Mouse (Mus musculus): ENCODE results near the gene Rasgrp1. TPM values are rescaled to one million over a fixed set of nuclear protein-coding genes. Genes with fewer than 3 reads are reported as not detected.
A peak's percentile ranks its signal among the peaks of the same experiment; 100 is the strongest.

Gene Rasgrp1
- polyA plus RNA-seq, 1 experiment, result 191 TPM

DNA sequence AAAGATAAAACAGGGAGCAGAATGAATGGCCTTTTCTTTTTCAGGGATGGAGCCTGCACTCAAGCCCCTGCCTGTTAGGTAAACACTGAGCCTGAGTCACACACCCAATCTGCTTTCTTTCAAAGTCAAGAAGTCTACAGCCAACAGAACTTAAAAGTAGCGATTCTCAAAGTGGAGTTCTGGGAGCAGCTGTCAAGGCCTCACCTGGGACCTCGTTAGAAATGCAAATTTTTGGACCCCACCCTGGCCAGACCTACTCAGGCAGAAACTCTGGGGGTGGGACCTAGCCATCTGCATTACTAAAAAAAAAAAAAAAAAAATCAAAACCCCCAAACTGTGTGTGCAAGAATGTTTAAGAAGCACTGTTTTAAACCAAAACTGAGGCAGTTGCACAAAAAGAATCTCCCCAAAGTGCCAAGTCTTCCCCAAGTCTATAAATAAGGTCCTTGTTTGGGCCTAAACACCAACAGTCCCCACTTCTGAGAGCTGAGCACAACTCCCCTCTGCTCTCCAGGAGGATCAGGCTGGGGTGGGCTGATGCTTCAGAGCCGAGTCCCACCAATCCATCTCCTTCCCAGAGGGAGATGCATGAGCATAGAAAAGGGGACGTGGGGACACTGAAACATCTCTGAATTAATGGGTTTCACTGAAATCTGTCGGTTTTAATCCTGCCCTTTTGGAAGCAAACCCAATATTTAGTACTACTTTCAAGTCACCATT is 5.7 kb downstream of the Rasgrp1 start:
- no peak for DNase-seq (ENCODE audit: extremely low spot score in 1 of 2, low spot score in 1 of 2)

DNA sequence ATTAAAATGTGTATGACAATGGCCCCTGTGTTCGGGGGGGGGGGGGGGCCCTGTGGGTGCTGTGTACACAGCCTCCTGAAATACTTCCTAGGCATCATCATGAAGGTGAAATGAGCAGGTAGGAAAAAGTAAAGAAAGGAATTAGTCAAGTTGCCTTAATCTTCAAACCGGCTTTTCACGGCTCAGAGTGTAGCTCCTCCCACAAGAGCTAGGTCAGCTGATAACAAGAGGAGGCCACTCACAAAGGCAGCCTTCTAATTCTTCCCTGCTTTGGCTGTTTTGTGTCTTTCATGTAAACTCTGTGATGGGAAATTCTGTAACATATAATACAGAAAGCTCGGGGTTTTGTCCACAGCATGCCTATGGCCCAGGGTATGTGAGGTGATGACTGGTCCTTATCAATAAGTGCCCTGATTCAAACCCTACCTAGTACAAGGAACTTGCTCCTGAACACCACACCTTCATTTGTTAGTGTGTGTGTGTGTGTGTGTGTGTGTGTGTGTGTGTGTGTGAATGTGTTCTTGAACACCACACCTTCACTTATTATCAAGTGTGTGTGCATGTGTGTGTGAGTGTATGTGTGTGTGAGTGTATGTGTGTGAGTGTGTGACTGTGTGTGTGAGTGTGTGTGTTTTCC is 7.1 kb downstream of the Rasgrp1 start:
- no peak for DNase-seq (ENCODE audit: extremely low spot score in 1 of 2, low spot score in 1 of 2)

DNA sequence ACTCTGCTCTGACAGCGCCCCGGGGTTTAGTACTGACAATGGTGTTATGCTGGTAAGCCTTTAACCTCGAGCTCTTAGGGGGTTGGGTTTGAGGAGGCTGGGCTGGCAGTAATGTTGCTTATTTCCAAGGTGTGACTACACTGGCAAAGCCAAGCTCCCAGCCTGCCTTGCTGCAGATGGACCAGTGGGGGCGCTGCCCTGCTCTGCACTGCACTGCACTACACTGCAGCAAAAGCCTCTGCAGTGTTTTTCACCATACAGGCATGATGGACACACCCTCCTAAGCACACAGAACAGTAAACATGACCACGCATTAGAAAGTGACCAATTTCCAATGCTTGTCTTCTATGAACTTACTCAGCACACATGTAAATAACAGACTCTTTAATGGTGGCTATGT is 11.2 kb downstream of the Rasgrp1 start:
- no peak for DNase-seq (ENCODE audit: extremely low spot score in 1 of 2, low spot score in 1 of 2)

DNA sequence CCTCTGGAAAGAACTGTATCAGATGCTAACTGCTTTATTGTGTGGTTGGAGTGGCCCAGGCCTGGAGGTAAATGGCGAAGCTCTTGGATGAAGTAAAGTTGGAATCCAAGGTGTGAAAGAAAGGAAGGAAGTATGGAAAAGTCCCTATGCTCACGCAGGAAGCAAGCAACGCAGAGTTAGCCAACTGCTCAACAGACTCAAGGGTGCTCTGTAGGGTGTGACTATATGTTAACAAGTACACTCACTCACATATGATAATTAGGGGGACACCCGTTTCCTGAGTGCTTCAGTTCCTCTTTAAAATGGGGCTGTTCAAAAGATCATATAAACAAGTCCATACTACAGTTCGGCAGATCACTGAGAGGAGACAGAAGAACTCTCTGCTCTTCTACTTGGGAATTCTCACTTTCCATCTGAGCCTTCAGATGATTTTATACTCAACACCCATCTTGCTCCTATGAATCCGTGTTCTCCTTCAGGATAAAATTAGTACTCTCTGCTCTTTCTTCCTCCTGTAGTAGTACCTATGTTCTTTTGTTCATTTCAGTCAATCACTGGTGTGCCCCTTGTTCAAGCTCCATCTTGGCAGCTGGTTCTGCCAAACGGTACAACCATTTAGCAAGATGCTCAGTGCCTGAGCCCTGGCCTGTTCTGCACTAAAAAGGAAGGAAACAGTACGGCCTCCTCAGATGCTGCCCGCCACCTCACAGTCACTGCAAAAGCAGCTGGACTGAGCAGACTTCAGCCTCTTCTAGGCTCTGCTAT is 14.1 kb downstream of the Rasgrp1 start:
- no peak for DNase-seq (ENCODE audit: extremely low spot score in 1 of 2, low spot score in 1 of 2)

DNA sequence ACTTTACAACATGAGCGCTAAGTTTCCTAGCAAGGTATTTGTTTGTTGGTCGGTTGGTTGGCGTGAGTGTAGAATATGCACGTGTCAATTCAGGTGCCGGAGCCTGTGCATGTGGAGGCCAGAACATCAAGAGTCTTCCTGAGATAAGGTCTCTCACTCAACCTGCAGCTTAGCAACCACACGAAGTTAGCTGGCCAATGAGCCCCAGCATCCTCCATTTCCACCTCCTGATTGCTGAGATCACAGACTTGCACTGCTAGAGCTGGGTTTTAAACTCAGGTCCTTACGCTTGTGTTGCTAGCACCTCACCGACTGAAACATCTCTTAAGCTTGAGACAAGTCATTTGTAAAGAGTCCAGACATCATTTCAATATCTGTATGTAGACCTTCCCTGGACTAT is 20.4 kb downstream of the Rasgrp1 start:
- DNase-seq (ENCODE audit: extremely low spot score in 1 of 2, low spot score in 1 of 2), result no peak

DNA sequence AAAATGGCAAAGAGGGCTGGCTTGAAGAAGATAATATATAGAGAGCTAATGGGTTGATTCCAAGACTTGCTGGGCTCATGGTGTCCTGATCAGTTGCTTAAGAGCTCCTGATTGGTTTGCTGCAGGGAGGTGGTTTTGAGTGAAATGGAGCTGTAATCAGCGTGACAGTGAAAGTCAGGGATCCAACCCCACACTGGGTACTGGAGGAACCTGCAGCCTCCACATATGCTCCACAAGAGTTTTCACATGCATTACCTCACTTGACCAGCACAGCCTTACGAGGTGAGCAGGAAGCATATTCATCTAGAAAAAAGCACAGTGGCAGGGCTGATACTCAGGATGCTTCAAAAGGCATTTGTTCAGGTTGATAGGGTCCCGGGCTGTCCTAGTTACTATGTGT is 21.6 kb downstream of the Rasgrp1 start:
- DNase-seq (ENCODE audit: extremely low spot score in 1 of 2, low spot score in 1 of 2), result no peak

DNA sequence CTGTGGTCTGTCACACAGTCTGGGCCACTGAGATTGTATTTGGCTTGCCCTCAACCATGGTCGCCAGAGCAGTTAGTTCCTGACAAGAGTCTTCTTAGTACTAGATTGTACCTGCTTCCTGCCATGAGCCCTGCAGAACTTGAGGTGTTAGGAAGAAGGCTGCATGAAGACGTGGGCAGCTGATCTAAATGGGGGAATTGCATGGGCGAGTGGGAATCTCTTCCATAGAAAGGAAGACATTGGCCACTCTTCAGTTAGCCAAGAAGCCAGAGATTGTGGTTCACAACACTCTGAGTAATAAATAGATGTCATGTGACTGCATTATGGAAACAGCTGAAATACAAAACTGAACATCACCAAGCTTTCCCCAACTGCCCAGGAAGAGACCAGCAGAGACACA is 23.8 kb downstream of the Rasgrp1 start:
- DNase-seq (ENCODE audit: extremely low spot score in 1 of 2, low spot score in 1 of 2), result no peak

DNA sequence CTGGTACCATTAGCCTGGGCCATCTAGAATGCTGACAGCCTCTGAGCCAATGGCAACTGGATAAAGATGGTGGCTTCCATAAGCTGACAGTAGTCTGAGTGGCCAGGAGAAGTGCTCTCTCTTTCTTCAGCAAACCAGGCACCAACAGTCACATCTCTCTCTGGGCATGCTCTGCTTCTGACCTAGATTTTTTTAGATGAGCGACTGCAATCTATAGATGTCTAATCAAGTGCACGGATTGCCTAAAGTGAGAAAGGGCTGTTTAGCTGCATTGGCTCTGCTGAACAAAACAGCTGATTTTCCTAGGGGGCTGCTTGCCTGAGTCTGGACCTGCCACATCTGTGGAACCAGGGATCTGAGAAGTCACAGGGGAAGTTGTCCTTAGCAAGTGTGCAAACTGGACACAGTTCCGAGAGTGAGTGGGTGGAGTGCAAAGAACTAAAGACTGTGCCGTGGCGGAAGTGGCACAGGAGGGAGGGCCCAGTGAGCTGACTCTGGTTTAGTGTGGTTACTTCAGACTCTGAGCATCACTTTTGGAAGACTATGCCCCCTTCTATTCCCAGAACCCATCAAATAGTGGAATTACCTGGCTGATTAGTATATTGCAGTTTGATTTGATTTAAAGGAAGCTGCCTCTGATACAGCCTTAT is 29.1 kb downstream of the Rasgrp1 start:
- no peak for DNase-seq (ENCODE audit: extremely low spot score in 1 of 2, low spot score in 1 of 2)

DNA sequence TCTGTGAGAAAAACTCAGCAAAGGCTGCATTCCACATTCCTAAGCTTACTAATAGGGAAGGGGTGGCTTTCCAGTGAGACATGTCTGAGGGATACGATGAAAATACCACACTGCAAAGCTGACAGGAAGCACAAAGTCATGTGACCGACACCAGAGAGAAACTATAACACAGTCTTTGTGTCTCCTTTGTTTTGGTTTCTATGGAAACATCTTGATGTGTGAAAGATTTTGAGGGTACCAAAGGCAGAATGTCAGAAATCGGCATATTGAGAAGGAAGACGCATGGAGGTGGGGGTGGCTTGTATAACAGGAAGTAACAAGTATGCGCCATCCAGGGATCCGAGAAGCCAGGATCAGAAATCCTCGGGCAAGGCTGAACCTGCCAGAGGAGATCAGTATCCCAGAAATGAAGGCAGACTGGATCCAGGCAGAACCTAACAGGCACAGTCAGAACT is 30.3 kb downstream of the Rasgrp1 start:
- peak in 1 of 2 experiments; percentile 67 for DNase-seq (ENCODE audit: extremely low spot score in 1 of 2, low spot score in 1 of 2)

DNA sequence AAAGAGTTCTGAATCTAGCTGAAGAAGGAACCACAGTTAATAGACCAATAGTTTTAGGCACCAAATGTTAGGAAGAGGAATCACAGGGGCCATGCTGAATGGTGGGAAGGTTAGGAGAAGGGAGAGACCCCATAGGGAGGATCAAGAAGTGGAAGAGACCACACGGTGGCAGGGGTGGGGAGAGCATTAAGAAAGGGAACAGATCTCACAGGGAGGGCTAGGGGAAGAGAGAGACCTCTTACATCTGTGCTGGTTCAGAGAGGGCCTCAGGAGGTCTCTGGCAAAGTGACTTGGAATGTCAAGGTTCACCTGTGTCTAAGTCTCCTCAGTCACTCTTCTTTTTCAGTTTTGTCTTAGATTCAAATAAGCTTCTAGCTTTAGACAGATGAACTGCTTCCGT is 30.8 kb downstream of the Rasgrp1 start:
- no peak for DNase-seq (ENCODE audit: extremely low spot score in 1 of 2, low spot score in 1 of 2)

DNA sequence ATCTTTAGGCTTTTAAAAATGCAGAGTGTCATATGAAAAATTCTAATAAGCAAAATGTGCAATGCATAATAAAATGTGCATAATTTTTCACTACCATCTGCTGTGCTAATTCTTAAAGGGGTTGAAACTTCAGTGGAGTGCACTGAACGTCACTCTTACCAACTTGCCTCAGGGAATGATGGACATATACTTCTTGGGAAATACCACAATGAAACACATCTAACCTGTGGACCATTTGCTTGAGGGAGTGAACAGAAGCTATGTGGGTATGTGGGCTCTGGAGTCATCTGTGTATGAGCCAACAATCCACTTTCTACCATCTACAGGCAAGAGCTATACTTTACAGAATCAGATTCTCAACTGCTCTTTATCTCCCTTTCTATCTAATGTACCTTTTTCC is 31.5 kb downstream of the Rasgrp1 start:
- no peak for DNase-seq (ENCODE audit: extremely low spot score in 1 of 2, low spot score in 1 of 2)

DNA sequence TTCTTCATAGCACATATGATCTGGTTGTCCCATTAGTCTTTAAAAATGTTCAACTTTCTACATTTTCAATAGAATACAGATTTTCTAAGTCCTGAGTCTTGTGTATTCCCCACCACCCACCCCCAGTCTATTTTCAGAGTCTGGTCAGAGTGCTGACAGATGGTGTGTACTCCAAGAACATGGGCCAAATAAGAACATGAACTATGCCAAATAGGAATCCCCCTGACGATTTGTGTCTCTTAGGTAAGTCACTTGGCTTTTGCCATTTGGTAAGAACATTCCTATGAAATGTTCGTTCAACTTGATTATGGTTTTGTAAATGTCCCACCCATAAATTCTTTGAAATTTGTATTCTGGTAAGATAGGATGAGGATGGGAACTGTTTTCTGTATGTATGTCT is 33.8 kb downstream of the Rasgrp1 start:
- DNase-seq (ENCODE audit: extremely low spot score in 1 of 2, low spot score in 1 of 2), result no peak

DNA sequence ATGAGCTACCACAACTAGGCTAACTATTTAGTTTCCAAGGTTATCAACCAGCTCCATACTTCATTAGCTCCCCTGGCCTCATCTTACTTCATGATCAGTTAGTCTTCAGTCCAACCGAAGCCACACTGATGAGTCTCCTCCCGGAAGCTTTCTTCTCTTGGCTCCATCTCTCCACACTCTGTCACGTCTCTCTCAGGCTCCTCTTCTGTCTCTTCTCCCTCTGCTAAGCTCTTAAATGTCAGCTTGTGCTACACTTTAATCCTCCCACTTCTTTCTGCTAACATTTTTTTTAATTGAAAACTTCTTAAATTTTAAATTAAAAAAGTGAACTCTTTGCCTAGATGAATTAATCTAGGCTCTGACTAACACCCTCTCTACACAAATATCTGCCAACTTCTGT is 34.8 kb downstream of the Rasgrp1 start:
- DNase-seq (ENCODE audit: extremely low spot score in 1 of 2, low spot score in 1 of 2), result peak in 1 of 2 experiments; percentile 58

DNA sequence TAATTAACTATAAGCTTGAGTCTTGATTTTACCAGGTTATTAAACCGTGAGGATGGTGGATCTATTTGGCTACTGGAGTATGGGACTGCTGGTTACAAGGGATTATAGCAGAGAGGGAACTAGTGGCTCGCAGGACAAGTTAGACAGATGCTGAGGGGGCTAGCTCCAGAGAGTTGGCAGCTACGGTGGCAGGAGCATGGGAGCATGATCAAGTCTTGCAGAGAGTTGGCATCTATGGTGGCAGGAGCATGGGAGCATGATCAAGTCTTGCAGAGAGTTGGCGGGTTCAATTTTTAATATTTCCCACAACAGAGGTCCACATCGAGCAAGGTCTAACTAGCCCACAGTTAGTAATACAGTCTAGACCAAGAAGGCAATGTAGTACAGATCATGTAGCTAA is 37.9 kb downstream of the Rasgrp1 start:
- DNase-seq (ENCODE audit: extremely low spot score in 1 of 2, low spot score in 1 of 2), result no peak

DNA sequence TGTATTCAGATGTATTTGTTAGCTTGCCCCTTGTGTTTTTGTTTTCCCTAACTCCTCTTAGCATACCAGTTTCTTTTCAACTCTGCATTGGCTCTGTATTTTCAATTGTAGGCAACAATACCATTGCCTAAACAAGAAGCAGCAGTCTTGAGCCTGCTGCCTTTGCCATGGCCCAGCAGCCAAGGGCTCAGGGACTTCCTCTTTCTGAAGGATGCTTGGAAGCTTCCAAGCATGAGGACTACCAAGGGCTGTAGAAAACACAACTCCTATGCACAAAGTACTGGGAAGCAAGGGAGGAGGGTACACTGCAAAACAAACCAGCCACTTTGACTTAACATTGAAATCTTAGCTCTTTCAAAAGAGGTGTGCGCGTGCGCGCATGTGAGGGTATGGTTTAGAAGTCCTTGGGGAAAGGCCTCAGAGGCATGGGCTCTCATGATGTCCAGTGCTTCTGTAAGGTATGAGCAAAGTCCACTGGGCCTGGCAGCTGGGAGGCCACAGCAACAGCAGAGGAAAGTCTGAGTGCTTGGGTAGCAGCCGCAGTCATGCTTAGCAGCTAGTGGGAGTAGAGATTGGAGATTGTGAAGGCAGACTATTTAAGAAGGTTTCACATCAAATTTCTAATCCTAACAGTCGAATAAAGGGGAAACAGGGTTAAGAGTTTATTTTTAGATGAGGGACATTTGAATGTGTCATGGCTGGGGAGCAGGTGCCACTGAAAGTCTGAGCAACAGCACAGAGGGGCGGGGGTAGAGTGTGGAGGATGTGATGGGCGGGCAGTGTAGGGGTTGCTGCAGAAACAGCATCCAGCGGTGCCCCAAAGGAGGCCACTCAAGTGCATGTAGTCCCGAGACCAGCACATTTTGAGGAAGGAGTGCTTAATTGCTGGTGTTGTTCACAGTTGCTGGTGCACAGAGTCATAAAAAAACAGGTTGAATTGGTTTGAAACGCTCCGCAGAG is 39.1 kb downstream of the Rasgrp1 start:
- no peak for DNase-seq (ENCODE audit: extremely low spot score in 1 of 2, low spot score in 1 of 2)

DNA sequence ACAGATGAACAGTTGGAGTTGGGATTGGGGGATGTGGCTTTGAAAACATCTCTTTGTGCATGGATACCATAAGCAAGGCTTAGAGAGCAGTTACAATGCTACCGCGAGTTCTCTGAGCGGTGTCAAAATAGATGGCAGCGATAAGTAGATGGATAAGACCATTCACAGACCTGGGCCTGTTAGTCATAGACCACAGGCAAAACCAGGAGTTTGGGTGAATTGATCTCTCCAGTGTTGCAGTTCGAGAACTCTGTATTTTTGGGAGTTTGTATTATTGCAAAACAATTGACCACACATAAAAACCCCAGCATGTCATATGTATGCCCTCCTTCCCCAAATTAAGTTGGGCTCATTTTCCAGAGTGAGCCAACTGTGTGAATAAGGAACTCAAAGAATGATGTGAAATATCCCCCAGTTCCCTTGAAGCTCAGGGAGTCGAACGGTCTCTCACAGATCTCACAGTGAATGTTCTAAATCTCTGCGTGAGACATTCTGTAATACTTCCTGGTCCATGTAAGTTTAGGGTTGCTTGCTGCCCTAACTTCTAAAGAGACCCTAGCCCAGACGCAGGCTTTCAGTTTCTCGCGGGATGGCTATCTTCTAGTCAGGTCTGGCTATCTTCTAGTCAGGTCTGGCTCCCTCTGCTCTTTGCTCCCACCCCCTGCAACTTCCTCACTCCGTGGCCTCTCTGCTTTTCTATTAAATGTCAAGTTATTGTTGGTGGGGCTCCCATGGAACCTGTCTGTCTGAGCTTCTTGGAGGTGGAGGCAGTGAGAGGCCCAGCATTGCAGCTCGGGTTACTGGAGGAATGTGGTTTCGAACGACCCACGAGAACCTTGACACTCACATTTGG is 43.0 kb downstream of the Rasgrp1 start:
- DNase-seq (ENCODE audit: extremely low spot score in 1 of 2, low spot score in 1 of 2), result no peak

DNA sequence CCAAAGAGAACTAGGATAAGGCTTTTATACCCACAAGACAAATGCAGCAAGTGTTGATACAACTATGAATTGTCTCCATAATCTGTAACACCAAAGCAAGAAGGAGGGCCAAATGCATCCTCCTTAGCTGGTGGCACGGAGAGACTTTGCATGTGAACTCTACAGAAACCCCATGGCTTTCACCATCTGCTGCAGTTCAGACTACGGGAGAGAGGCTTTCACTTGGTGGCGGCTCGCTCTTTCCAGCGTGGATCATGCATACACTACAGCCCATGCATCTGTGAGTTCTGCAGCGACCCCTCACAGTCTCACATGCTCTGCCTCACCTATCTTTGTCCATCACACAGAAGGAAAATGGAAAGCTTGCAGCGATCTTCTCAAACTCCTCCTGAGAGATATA is 54.5 kb downstream of the Rasgrp1 start:
- DNase-seq (ENCODE audit: extremely low spot score in 1 of 2, low spot score in 1 of 2), result no peak

DNA sequence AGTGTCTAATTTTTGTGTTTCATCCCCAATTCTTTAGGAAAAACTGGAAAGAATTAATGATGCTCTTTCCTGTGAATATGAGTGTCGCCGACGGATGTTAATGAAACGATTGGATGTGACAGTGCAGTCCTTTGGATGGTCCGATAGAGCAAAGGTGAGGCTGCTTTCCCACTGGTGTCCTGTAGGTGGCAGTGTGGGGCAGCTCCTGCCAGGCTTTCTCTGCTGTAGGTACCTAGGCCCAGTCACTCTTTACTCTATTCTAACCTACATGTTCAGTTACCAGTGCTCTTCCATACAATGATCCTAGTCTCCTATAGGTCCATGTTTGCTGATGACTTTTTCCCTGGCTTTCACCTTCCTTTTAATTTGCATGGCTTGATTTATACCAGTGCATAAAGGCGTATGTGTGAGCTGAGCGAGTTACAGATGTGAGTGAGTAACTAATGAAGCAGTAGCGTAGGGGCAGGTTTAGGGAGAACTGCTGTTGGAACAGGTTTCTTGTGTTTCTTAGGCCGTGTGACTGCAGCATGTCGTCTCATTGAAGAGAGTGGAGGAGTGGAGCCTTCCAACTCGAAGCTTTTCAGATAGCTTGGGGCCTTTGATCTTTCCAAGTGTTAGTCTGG is 78.9 kb downstream of the Rasgrp1 start:
- peak; percentile 20 to 87 for DNase-seq (ENCODE audit: extremely low spot score in 1 of 2, low spot score in 1 of 2)

DNA sequence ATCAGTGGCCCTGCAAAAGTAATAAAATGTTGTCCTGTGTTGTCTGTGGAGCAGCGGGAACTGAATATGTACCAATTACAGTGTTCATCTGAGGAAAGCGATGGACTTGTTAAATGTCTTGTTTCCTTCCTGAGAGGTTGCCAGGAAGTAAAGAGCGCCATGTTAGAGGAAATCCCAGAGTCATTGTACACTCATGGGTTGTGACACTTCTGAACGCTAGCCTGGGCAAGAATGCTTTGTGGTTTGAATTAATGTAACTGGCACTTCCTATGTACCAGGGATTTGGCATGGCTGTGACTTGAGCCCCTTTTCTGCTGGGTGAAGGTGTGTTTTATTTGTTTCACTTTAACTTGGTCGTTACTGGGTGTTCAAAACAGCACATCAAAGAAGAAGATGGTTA is 80.6 kb downstream of the Rasgrp1 start:
- DNase-seq (ENCODE audit: extremely low spot score in 1 of 2, low spot score in 1 of 2), result no peak

Data from frontal cortex, adult 2 months (tissue).